Mouse (Mus musculus) hindbrain, embryonic 15.5 days (tissue): Measurements from ENCODE around the gene Ece2. TPM values are rescaled to one million over a fixed set of nuclear protein-coding genes. Genes with fewer than 3 reads are reported as not detected.
A peak's percentile ranks its signal among the peaks of the same experiment; 100 is the strongest.

ENCODE experiments used
- ATAC-seq: fragments of 200-750 bp; cut with Nextera tagmentation; 2 replicates; pipeline ENCODE4 v1.8.0; 2017; ENCODE audit warnings: low read depth, moderate number of reproducible peaks, moderate TSS enrichment; ENCODE audit not compliant: low FRiP score
- H3K27ac ChIP-seq: fragments of 300-500 bp; sonication (generic); replicated peaks from 2 replicates; pipeline ENCODE4 v1.5.1; 2015; ENCODE audit warnings: mild to moderate bottlenecking, inconsistent platforms
- H3K27me3 ChIP-seq: fragments of 300-500 bp; sonication (generic); 2 replicates; pipeline ENCODE4 v1.6.1; 2015; ENCODE audit warnings: control low read depth, inconsistent platforms
- H3K36me3 ChIP-seq: fragments of 300-500 bp; sonication (generic); 2 replicates; pipeline ENCODE4 v1.6.1; 2015; ENCODE audit warnings: control low read depth, inconsistent platforms
- H3K4me1 ChIP-seq: fragments of 300-500 bp; sonication (generic); replicated peaks from 2 replicates; pipeline ENCODE4 v1.6.1; 2015; ENCODE audit warnings: control low read depth, inconsistent platforms
- H3K4me2 ChIP-seq: fragments of 300-500 bp; sonication (generic); 2 replicates; pipeline ENCODE4 v1.6.1; 2015; ENCODE audit warnings: moderate library complexity, mild to moderate bottlenecking, inconsistent platforms
- H3K4me3 ChIP-seq: fragments of 300-500 bp; sonication (generic); 2 replicates; pipeline ENCODE4 v1.5.1; 2015; ENCODE audit warnings: mild to moderate bottlenecking, inconsistent platforms
- H3K9ac ChIP-seq: fragments of 300-500 bp; sonication (generic); 2 replicates; pipeline ENCODE4 v1.6.1; 2015; ENCODE audit warnings: inconsistent platforms
- H3K9me3 ChIP-seq: fragments of 300-500 bp; sonication (generic); 2 replicates; pipeline ENCODE4 v1.6.1; 2016; ENCODE audit warnings: control low read depth, inconsistent platforms
- WGBS: fragments of 180-500 bp; shearing (Covaris S2); methylation state at CpG from one replicate; pipeline ENCODE4 v1.1.7; 2015; 5-methylcytosine and 5-hydroxymethylcytosine counted together
- polyA plus RNA-seq: library from polyadenylated mRNA; unstranded; fragments of >200 nt; fragmentation: Nextera tagmentation; extraction: Ambion mirVana; gene quantifications from 2 replicates; pipeline ENCODE4 v1.2.1, GENCODE M21; 2015

Gene Ece2
- polyA plus RNA-seq, 1 experiment from 2014 or later: 18.1 TPM

GRCm38 (mm10) chr16:20673706-20674303 lies 44.2 kb downstream of the Ece2 start:
- no peak for ATAC-seq
- 9% methylated on average over 14 of the region's 14 CpGs for WGBS

GRCm38 (mm10) chr16:20675213-20675612 lies 45.6 kb downstream of the Ece2 start:
- 93% methylated on average over 6 of the region's 6 CpGs for WGBS
- ATAC-seq: no peak
- Histone ChIP-seq H3K4me3 (no peak overlapping the region), H3K27ac (no peak overlapping the region), H3K27me3 (no peaks in the 10 kb centered on the region), H3K9ac (no peak overlapping the region), H3K4me1 (peaks cover 32% of the 10 kb centered on the region), H3K9me3 (no peaks in the 10 kb centered on the region), H3K36me3 (peaks cover 52% of the 10 kb centered on the region), H3K4me2 (no peak overlapping the region)

More at GRCm38 (mm10) chr16:20673706-20674303, 44.2 kb downstream of the Ece2 start:
- H3K4me3 ChIP-seq: peak overlapping the region; percentile 68
- H3K9me3 ChIP-seq: no peaks in the 10 kb centered on the region
- H3K27me3 ChIP-seq: no peaks in the 10 kb centered on the region
- peak overlapping the region; percentile 84 for H3K9ac ChIP-seq
- H3K27ac ChIP-seq: 0 out of 2 replicates have a peak overlapping the region, but pooled peaks have one; percentile 84
- peak overlapping the region; percentile 90 for H3K4me2 ChIP-seq
- peaks cover 32% of the 10 kb centered on the region for H3K4me1 ChIP-seq
- H3K36me3 ChIP-seq: peaks cover 38% of the 10 kb centered on the region

GRCm38 (mm10) chr16:20676702-20677101 lies 47.1 kb downstream of the Ece2 start:
- no peak for ATAC-seq
- Histone ChIP-seq H3K9me3 (no peaks in the 10 kb centered on the region), H3K4me2 (no peak overlapping the region), H3K27ac (no peak overlapping the region), H3K4me1 (peaks cover 32% of the 10 kb centered on the region), H3K4me3 (no peak overlapping the region), H3K9ac (no peak overlapping the region), H3K36me3 (peaks cover 66% of the 10 kb centered on the region), H3K27me3 (no peaks in the 10 kb centered on the region)
- 90% methylated on average over 4 of the region's 4 CpGs for WGBS

- Histone ChIP-seq H3K36me3 (peaks cover 73% of the 10 kb centered on the region), H3K27me3 (no peaks in the 10 kb centered on the region), H3K9me3 (no peaks in the 10 kb centered on the region), H3K4me3 (no peak overlapping the region), H3K27ac (no peak overlapping the region), H3K4me1 (peaks cover 27% of the 10 kb centered on the region), H3K9ac (no peak overlapping the region), H3K4me2 (no peak overlapping the region)
- ATAC-seq: no peak
- WGBS: 89% methylated on average over 5 of the region's 5 CpGs
Observed at GRCm38 (mm10) chr16:20677380-20677779, 47.8 kb downstream of the Ece2 start.

GRCm38 (mm10) chr16:20677974-20678675 lies 48.5 kb downstream of the Ece2 start:
- 81% methylated on average over 10 of the region's 10 CpGs for WGBS

GRCm38 (mm10) chr16:20690774-20691173 lies 61.1 kb downstream of the Ece2 start:
- Histone ChIP-seq H3K36me3 (peaks cover 59% of the 10 kb centered on the region), H3K4me2 (no peak overlapping the region), H3K27ac (no peak overlapping the region), H3K4me1 (peaks cover 29% of the 10 kb centered on the region), H3K27me3 (no peaks in the 10 kb centered on the region), H3K4me3 (no peak overlapping the region), H3K9me3 (no peaks in the 10 kb centered on the region), H3K9ac (no peak overlapping the region)
- WGBS: 93% methylated on average over 3 of the region's 3 CpGs
- no peak for ATAC-seq

More at GRCm38 (mm10) chr16:20677974-20678675, 48.5 kb downstream of the Ece2 start:
- H3K9ac ChIP-seq: no peak overlapping the region
- no peaks in the 10 kb centered on the region for H3K9me3 ChIP-seq
- no peak overlapping the region for H3K4me2 ChIP-seq
- ATAC-seq: no peak
- no peak overlapping the region for H3K27ac ChIP-seq
- no peaks in the 10 kb centered on the region for H3K27me3 ChIP-seq
- H3K36me3 ChIP-seq: peaks cover 81% of the 10 kb centered on the region
- H3K4me3 ChIP-seq: no peak overlapping the region
- peaks cover 27% of the 10 kb centered on the region for H3K4me1 ChIP-seq

- ATAC-seq: no peak
- Histone ChIP-seq H3K9ac (no peak overlapping the region), H3K4me2 (no peak overlapping the region), H3K4me3 (no peak overlapping the region), H3K4me1 (peaks cover 37% of the 10 kb centered on the region), H3K27me3 (no peaks in the 10 kb centered on the region), H3K27ac (no peak overlapping the region), H3K36me3 (peaks cover 51% of the 10 kb centered on the region), H3K9me3 (no peaks in the 10 kb centered on the region)
- WGBS: 83% methylated on average over 1 of the region's 1 CpGs
Observed at GRCm38 (mm10) chr16:20691617-20692016, 62.0 kb downstream of the Ece2 start.

GRCm38 (mm10) chr16:20692241-20692965 lies 62.8 kb downstream of the Ece2 start:
- 0 out of 2 replicates have a peak, but pooled peaks have one; percentile 0 for ATAC-seq
- Histone ChIP-seq H3K36me3 (peaks cover 43% of the 10 kb centered on the region), H3K4me3 (peak overlapping the region; percentile 62; the same call in 1 of the 2 replicates), H3K9ac (no peak overlapping the region), H3K27me3 (no peaks in the 10 kb centered on the region), H3K4me1 (peaks cover 44% of the 10 kb centered on the region), H3K9me3 (no peaks in the 10 kb centered on the region), H3K27ac (peak overlapping the region; percentile 97), H3K4me2 (peak overlapping the region; percentile 66)
- WGBS: 35% methylated on average over 16 of the region's 16 CpGs

GRCm38 (mm10) chr16:20693111-20693701 lies 63.6 kb downstream of the Ece2 start, which contains the start of gene Fam131a:
Fam131a (plus strand) TSS chr16:20693241.
- peaks cover 35% of the 10 kb centered on the region for H3K36me3 ChIP-seq

GRCm38 (mm10) chr16:20694781-20695180 lies 65.2 kb downstream of the Ece2 start:
- Histone ChIP-seq H3K4me1 (peaks cover 46% of the 10 kb centered on the region), H3K4me2 (peak overlapping the region; percentile 65), H3K27me3 (no peaks in the 10 kb centered on the region), H3K9me3 (no peaks in the 10 kb centered on the region), H3K9ac (0 out of 2 replicates have a peak overlapping the region, but pooled peaks have one; percentile 49), H3K36me3 (peaks cover 31% of the 10 kb centered on the region), H3K4me3 (0 out of 2 replicates have a peak overlapping the region, but pooled peaks have one; percentile 48), H3K27ac (peak overlapping the region; percentile 79; the same call in 1 of the 2 replicates)
- no peak for ATAC-seq
- 63% methylated on average over 8 of the region's 8 CpGs for WGBS

More at GRCm38 (mm10) chr16:20693111-20693701, 63.6 kb downstream of the Ece2 start, which contains the start of gene Fam131a:
- Histone ChIP-seq H3K27me3 (no peaks in the 10 kb centered on the region), H3K4me2 (peak within 1 kb of the TSS; percentile 66), H3K4me1 (peaks cover 46% of the 10 kb centered on the region), H3K9me3 (no peaks in the 10 kb centered on the region), H3K4me3 (peak within 1 kb of the TSS; percentile 62), H3K27ac (peak within 1 kb of the TSS; percentile 97), H3K9ac (peak within 1 kb of the TSS; percentile 78)
- peak; percentile 94 for ATAC-seq
- under 1% methylated on average over 36 of the region's 37 CpGs for WGBS

GRCm38 (mm10) chr16:20695622-20696323 lies 66.1 kb downstream of the Ece2 start:
- WGBS: under 1% methylated on average over 45 of the region's 46 CpGs
- Histone ChIP-seq H3K4me3 (peak overlapping the region; percentile 48), H3K36me3 (peaks cover 25% of the 10 kb centered on the region; the same call in 1 of the 2 replicates), H3K9me3 (no peaks in the 10 kb centered on the region), H3K27me3 (no peaks in the 10 kb centered on the region), H3K9ac (peak overlapping the region; percentile 49), H3K27ac (peak overlapping the region; percentile 79), H3K4me2 (peak overlapping the region; percentile 65), H3K4me1 (peaks cover 46% of the 10 kb centered on the region)
- peak; percentile 80 for ATAC-seq
